Mouse (Mus musculus) liver, embryonic 14.5 days (tissue): Measurements from ENCODE around the gene Pim1. TPM values are rescaled to one million over a fixed set of nuclear protein-coding genes. Genes with fewer than 3 reads are reported as not detected.
"Not testable (repeated sequence)": the region's sequence is repeated elsewhere in the genome, so short reads cannot be mapped to it uniquely, and the experiment has no call there.

Experiments
- ATAC-seq: fragments of 200-750 bp; cut with Nextera tagmentation; 2 replicates; pipeline ENCODE4 v1.8.0; 2017; ENCODE audit warnings: moderate number of reproducible peaks, mild to moderate bottlenecking, moderate library complexity; ENCODE audit not compliant: insufficient read depth
- DNase-seq, 3 experiments: peaks; one replicate each; pipeline ENCODE4 v3.0.0-alpha.2; 2012 to 2013; ENCODE audit warnings: low read depth in 3 of 3, low spot score in 3 of 3
- H3K27ac ChIP-seq: fragments of 300-500 bp; sonication (generic); 2 replicates; pipeline ENCODE4 v1.5.1; 2014; ENCODE audit warnings: moderate library complexity, mild to moderate bottlenecking, control low read depth, inconsistent platforms
- H3K27me3 ChIP-seq: fragments of 300-500 bp; sonication (generic); 2 replicates; pipeline ENCODE4 v1.6.1; 2014; ENCODE audit warnings: mild to moderate bottlenecking, low read length, moderate library complexity; ENCODE audit not compliant: control insufficient read depth, insufficient read depth
- H3K36me3 ChIP-seq: fragments of 300-500 bp; sonication (generic); replicated peaks from 2 replicates; pipeline ENCODE4 v1.6.1; 2014; ENCODE audit warnings: low read depth; ENCODE audit not compliant: control insufficient read depth, insufficient read depth
- H3K4me1 ChIP-seq, 2 experiments: fragments of 200-500 bp in 1 of 2; fragments of 300-500 bp in 1 of 2; sonication (generic) in 1 of 2; replicated peaks; 2 replicates each; pipeline ENCODE4 v1.6.1; 2012 to 2014; ENCODE audit warnings: antibody characterized with exemption in 1 of 2, inconsistent platforms in 1 of 2, low read length in 1 of 2; ENCODE audit not compliant: control insufficient read depth in 2 of 2, insufficient read depth in 2 of 2
- H3K4me2 ChIP-seq: fragments of 300-500 bp; sonication (generic); 2 replicates; pipeline ENCODE4 v1.6.1; 2014; ENCODE audit warnings: low read depth, mild to moderate bottlenecking, control low read depth, moderate library complexity
- H3K4me3 ChIP-seq, 2 experiments: fragments of 200-500 bp in 1 of 2; fragments of 300-500 bp in 1 of 2; sonication (generic) in 1 of 2; 2 replicates each; pipeline ENCODE4 v1.5.1; 2012 to 2014; ENCODE audit warnings: low read depth in 2 of 2, low read length in 2 of 2, mild to moderate bottlenecking in 2 of 2, control low read depth in 1 of 2, inconsistent platforms in 1 of 2, moderate library complexity in 1 of 2; ENCODE audit not compliant: insufficient read depth in 1 of 2
- H3K9ac ChIP-seq: fragments of 300-500 bp; sonication (generic); replicated peaks from 2 replicates; pipeline ENCODE4 v1.6.1; 2014; ENCODE audit warnings: mild to moderate bottlenecking, control low read depth, moderate library complexity
- H3K9me3 ChIP-seq: fragments of 300-500 bp; sonication (generic); 2 replicates; pipeline ENCODE4 v1.6.1; 2016; ENCODE audit warnings: low read length, mixed read lengths; ENCODE audit not compliant: control insufficient read depth
- CTCF ChIP-seq: IDR thresholded peaks from 2 replicates; pipeline ENCODE4 v1.5.1; 2016; ENCODE audit warnings: antibody characterized with exemption, low read depth, control low read depth
- EP300 ChIP-seq: IDR thresholded peaks from 2 replicates; pipeline ENCODE4 v1.6.1; 2016; ENCODE audit warnings: antibody characterized with exemption, low read depth
- WGBS: fragments of 180-500 bp; shearing (Covaris S2); extraction: QIAGEN DNeasy Blood & Tissue Kit; methylation state at CpG from one replicate; pipeline ENCODE4 v1.1.7; 2014; ENCODE audit not compliant: insufficient replicate concordance; 5-methylcytosine and 5-hydroxymethylcytosine counted together
- polyA plus RNA-seq, 2 experiments: library from polyadenylated mRNA; depleted of rRNA in 1 of 2; stranded (reverse) in 1 of 2; unstranded in 1 of 2; fragments of >200 nt; fragmentation: Nextera tagmentation in 1 of 2; extraction: Ambion mirVana in 1 of 2; gene quantifications; 2 replicates each; pipeline versions ENCODE4 v1.2.1 to v1.2.3; 2012 to 2014

Pim1 gene
- polyA plus RNA-seq, 2 experiments, result 61.4 to 69.9 TPM

GRCm38 (mm10) chr17:29498028-29498427 lies 7.5 kb downstream of the Pim1 start:
- Histone ChIP-seq H3K36me3 (peaks cover 35% of the 10 kb centered on the region), H3K9me3 (no peaks in the 10 kb centered on the region), H3K27ac (peak overlapping the region; percentile 95), H3K4me1 (peaks cover 67 to 80% of the 10 kb centered on the region in 2 experiments), H3K9ac (peak overlapping the region; percentile 72), H3K4me2 (peak overlapping the region; percentile 35), H3K4me3 (no peak overlapping the region), H3K27me3 (no peaks in the 10 kb centered on the region)
- TF ChIP-seq CTCF, result no peak
- WGBS, result 18% methylated on average over 4 of the region's 4 CpGs
- DNase-seq (no peak), ATAC-seq (no peak)

GRCm38 (mm10) chr17:29498952-29499351 lies 8.4 kb downstream of the Pim1 start:
- H3K9me3 ChIP-seq, DNase-seq, ATAC-seq, H3K27me3 ChIP-seq, H3K4me3 ChIP-seq: not testable (repeated sequence)
- WGBS, result 32% methylated on average over 2 of the region's 2 CpGs
- Histone ChIP-seq H3K9ac (peak overlapping the region; percentile 72), H3K4me2 (peak overlapping the region; percentile 72), H3K4me1 (peaks cover 70 to 78% of the 10 kb centered on the region in 2 experiments), H3K27ac (peak overlapping the region; percentile 95), H3K36me3 (peaks cover 25% of the 10 kb centered on the region)

- WGBS, result 18% methylated on average over 6 of the region's 6 CpGs
- DNase-seq, result peak; percentile 77 to 95 (median 85)
- peak; percentile 54 for ATAC-seq
- TF ChIP-seq CTCF (0 out of 2 replicates have a peak, but pooled peaks have one; percentile 9), EP300 (peak; percentile 94)
- Histone ChIP-seq H3K27me3 (no peaks in the 10 kb centered on the region), H3K4me1 (peaks cover 69 to 78% of the 10 kb centered on the region in 2 experiments), H3K9me3 (no peaks in the 10 kb centered on the region; the same call in 1 of the 2 replicates), H3K4me2 (peak overlapping the region; percentile 72), H3K36me3 (peaks cover 20% of the 10 kb centered on the region), H3K4me3 (peak overlapping the region in 1 of 2 experiments; percentile 8; a peak in 1 of 4 replicates), H3K27ac (peak overlapping the region; percentile 95), H3K9ac (peak overlapping the region; percentile 72)
These were observed 9.0 kb downstream of the Pim1 start for GRCm38 (mm10) chr17:29499511-29499910.

DNA sequence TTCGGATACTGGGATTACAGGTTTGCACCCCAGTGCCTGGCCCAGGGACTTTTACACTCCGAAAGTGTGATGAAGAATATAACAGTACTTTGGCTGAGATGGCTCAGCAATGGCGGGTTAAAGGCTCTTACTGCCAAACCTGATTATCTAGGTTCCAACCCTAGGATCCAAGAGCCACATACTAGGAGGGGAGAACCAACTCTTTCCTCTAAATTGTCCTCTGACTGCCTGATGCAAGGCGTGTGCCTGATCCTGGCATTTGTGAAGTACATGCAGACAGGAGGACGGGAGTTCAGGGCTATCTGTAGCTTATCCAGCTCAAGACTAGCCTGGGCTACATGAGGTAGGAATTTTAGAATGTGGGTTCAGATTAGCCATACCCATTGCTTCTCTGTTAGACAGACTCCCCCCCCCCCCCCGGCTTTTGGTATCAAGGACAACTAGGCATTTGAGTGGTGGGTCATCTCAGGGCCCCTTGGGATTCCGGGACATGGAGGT lies 9.7 kb downstream of the Pim1 start:
- Histone ChIP-seq H3K4me3 (peak overlapping the region; percentile 15 to 24), H3K9me3 (no peaks in the 10 kb centered on the region; the same call in 1 of the 2 replicates), H3K27me3 (no peaks in the 10 kb centered on the region), H3K4me2 (peak overlapping the region; percentile 72), H3K27ac (peak overlapping the region; percentile 95), H3K9ac (peak overlapping the region; percentile 62), H3K36me3 (peaks cover 12% of the 10 kb centered on the region), H3K4me1 (peaks cover 66 to 75% of the 10 kb centered on the region in 2 experiments)
- WGBS, result 16% methylated on average over 7 of the region's 7 CpGs
- ATAC-seq (peak; percentile 45), DNase-seq (no peak)
- no peak for TF ChIP-seq CTCF
- no peak for TF ChIP-seq EP300

DNA sequence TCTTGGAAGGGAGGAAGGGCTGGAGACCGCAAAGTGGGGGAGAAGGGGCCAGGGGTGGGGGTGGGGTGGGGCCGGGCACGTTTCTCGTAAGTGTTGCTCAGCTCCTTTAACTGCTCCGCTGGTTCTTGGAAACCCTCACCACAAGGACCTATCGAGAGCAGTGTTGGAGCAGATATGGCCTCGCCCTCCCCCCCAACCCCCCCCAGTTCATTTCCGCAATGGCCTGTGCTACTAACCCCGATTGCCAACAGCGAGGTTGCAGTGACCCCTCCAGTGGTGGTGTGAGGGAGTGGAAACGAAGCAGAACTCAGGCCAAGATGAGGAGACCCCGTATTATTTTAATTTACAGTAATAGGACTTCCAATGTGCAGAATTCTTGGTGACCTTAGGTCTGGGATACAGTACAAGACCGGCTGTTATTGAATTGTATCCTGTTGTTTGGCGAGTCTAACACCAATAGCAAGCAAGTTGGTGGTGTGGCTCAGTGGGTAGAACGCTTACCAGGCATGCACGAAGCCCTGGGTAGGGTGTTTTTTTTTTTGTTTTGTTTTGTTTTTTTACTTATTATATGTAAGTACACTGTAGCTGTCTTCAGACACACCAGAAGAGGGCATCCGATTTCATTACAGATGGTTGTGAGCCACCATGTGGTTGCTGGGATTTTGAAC lies 10.4 kb downstream of the Pim1 start:
- Histone ChIP-seq H3K4me2 (peak overlapping the region; percentile 72), H3K27me3 (no peaks in the 10 kb centered on the region), H3K9me3 (no peaks in the 10 kb centered on the region; the same call in 1 of the 2 replicates), H3K4me3 (peak overlapping the region; percentile 15 to 24; a peak in 2 of 4 replicates), H3K4me1 (peaks cover 66 to 81% of the 10 kb centered on the region in 2 experiments), H3K27ac (peak overlapping the region; percentile 95), H3K36me3 (peaks cover 8% of the 10 kb centered on the region), H3K9ac (peak overlapping the region; percentile 74)
- DNase-seq (peak; percentile 86 to 92 (median 89)), ATAC-seq (peak; percentile 88)
- 12% methylated on average over 17 of the region's 17 CpGs for WGBS
- TF ChIP-seq EP300 (peak; percentile 92), CTCF (peak; percentile 59)
